Mouse (Mus musculus): ENCODE data around the gene Paqr5.

The Paqr5 gene

DNA sequence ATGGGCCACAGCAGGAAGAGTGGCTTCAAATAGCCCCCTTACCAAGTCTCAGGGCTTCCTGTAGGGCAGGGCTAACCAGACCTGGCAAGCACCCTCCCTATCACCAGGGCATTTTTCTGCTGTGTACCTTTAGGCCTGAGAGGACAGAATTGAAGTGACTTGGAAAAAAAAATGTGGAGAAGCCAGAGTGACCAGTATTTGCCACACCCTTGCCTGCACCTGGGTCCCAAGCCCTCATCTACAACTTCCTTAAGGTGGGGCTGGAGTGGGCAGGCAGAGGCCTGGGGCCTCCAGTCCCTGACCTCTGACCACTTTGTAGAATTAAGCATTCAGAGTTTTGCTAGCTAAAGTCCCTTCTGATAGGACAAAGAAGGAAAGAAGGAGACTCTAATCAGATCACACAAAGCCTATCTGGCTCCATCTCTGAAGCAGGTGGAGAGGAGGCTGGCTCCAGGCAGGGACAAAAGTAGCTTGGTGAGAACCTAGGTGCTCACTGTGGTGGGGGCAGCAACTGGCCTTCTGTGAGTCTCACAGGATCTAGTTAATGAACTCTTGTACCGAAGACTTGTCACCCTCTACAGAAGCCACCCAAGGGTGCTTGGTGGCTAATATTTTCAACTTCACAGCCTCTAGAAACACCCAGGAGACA lies 66.6 kb downstream of the Paqr5 start:
- Histone ChIP-seq H3K36me3 (ENCODE audit: control insufficient read depth, insufficient read depth, low read length, poor library complexity, severe bottlenecking) (no peaks in the 10 kb centered on the region), H3K27me3 (ENCODE audit: control insufficient read depth, insufficient read depth, low read length, poor library complexity, severe bottlenecking) (no peaks in the 10 kb centered on the region)
- no peak for DNase-seq (ENCODE audit: low read depth, low spot score)

DNA sequence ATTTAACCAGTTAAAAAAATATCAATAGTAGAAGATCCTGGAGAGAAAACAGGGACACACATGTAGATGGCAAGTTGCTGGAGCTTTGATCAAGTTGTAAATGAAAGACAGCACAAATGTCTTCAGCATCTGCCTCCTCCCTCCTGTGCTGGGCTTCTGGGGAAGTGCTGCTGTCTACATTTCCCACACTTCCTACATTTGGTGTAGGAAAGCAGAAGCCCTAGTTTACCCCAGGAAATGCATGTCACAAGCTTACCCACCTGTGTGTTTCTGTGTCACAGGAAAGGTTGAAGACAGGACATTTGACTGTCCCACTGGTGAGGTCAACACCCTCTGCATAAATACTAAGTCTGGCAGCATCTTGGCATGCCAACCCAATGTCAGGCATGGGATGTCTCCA lies 71.9 kb downstream of the Paqr5 start:
- Histone ChIP-seq H3K36me3 (ENCODE audit: control insufficient read depth, insufficient read depth, low read length, poor library complexity, severe bottlenecking) (no peaks in the 10 kb centered on the region), H3K27me3 (ENCODE audit: control insufficient read depth, insufficient read depth, low read length, poor library complexity, severe bottlenecking) (no peaks in the 10 kb centered on the region)
- no peak for DNase-seq (ENCODE audit: low read depth, low spot score)

- Histone ChIP-seq H3K36me3 (ENCODE audit: control insufficient read depth, insufficient read depth, low read length, poor library complexity, severe bottlenecking) (no peaks in the 10 kb centered on the region), H3K27me3 (ENCODE audit: control insufficient read depth, insufficient read depth, low read length, poor library complexity, severe bottlenecking) (no peaks in the 10 kb centered on the region)
- no peak for DNase-seq (ENCODE audit: low read depth, low spot score)
Observed at GRCm38 (mm10) chr9:61952241-61952640, 74.4 kb downstream of the Paqr5 start.

- H3K36me3 ChIP-seq (ENCODE audit: control insufficient read depth, insufficient read depth, low read length, poor library complexity, severe bottlenecking) = no peaks in the 10 kb centered on the region
- peak; percentile 93 for DNase-seq (ENCODE audit: low read depth, low spot score)
- no peaks in the 10 kb centered on the region for H3K27me3 ChIP-seq (ENCODE audit: control insufficient read depth, insufficient read depth, low read length, poor library complexity, severe bottlenecking)
Observed at GRCm38 (mm10) chr9:61947402-61948346, 79.0 kb downstream of the Paqr5 start.

- no peaks in the 10 kb centered on the region for H3K27me3 ChIP-seq (ENCODE audit: control insufficient read depth, insufficient read depth, low read length, poor library complexity, severe bottlenecking)
- peak; percentile 97 for DNase-seq (ENCODE audit: low read depth, low spot score)
- H3K36me3 ChIP-seq (ENCODE audit: control insufficient read depth, insufficient read depth, low read length, poor library complexity, severe bottlenecking) = no peaks in the 10 kb centered on the region
Observed at GRCm38 (mm10) chr9:61946623-61947401, 79.8 kb downstream of the Paqr5 start, which contains the start of gene Kif23. Gene Kif23, minus strand, starts transcription at chr9:61946774.

DNA sequence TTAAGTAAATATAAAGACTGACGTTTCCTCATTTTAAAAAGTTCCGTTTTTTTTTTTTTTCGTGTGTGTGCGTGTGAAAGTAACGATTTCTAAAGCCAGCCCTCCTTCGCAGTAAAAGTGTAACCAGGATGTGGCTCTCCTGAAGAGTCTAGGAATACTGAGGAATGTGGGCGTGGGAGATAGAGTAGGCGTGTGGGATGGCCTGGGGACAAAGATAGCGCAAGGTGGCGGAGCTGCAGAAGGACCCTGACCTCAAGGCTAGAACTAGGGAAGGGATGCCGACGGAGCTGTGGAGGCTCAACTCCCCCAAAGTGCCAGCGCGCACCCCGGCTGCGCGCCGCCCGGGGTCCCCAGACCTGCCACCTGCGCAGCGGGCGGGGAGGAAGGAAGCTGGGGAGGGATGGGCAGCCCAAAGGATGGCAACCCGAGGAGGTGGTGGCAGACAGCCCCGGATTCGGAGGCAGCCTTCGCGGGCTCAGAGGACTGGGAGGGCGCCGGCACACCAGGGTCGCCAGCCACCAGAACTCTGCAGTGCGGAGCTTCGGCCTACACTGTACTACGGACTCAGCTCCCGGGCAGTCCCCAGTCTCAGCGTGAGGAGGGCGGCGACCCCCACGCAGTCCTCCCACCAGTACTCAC lies 80.6 kb downstream of the Paqr5 start:
- H3K36me3 ChIP-seq (ENCODE audit: control insufficient read depth, insufficient read depth, low read length, poor library complexity, severe bottlenecking) = no peaks in the 10 kb centered on the region
- DNase-seq (ENCODE audit: low read depth, low spot score) = peak; percentile 50
- no peaks in the 10 kb centered on the region for H3K27me3 ChIP-seq (ENCODE audit: control insufficient read depth, insufficient read depth, low read length, poor library complexity, severe bottlenecking)

DNA sequence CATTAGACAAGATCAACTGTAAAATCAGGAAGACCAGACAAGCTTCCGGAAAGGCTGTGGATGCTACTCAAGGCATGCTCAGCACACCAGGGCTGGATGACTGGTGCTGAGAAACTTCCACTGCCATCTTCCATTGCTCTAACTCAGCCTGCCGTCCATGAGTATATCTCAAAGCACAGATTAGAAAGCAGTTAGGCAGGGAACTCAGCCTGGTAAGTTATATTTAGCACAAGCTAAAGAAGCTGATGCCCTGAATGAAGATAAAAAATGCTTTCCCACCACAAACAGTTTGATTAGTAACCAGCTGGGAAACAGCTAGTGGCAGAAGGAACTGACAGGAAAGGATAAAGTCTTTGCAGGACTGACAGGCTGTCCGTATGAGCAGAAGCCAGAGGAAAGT lies 85.6 kb downstream of the Paqr5 start:
- no peak for DNase-seq (ENCODE audit: low read depth, low spot score)
- no peaks in the 10 kb centered on the region for H3K27me3 ChIP-seq (ENCODE audit: control insufficient read depth, insufficient read depth, low read length, poor library complexity, severe bottlenecking)

DNA sequence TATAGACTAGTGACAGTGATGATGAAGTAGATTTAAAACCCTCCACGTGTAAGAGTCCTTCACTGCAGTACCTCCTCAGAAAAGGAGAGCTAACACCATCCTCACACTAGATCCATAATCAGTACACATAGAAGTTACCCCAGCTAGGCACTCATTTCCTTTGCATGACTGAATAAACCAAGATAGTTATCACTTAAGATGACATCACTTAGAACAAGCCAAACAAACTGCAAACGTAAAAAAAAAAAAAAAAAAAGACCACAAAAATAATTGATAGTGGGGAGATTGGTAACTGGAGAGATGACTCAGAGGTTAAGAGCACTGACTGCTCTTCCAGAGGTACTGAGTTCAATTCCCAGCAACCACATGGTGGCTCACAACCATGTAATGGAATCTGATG lies 93.3 kb downstream of the Paqr5 start:
- no peaks in the 10 kb centered on the region for H3K27me3 ChIP-seq (ENCODE audit: control insufficient read depth, insufficient read depth, low read length, poor library complexity, severe bottlenecking)
- no peak for DNase-seq (ENCODE audit: low read depth, low spot score)
- no peaks in the 10 kb centered on the region for H3K36me3 ChIP-seq (ENCODE audit: control insufficient read depth, insufficient read depth, low read length, poor library complexity, severe bottlenecking)

More for the DNA sequence above, 85.6 kb downstream of the Paqr5 start:
- no peaks in the 10 kb centered on the region for H3K36me3 ChIP-seq (ENCODE audit: control insufficient read depth, insufficient read depth, low read length, poor library complexity, severe bottlenecking)

DNA sequence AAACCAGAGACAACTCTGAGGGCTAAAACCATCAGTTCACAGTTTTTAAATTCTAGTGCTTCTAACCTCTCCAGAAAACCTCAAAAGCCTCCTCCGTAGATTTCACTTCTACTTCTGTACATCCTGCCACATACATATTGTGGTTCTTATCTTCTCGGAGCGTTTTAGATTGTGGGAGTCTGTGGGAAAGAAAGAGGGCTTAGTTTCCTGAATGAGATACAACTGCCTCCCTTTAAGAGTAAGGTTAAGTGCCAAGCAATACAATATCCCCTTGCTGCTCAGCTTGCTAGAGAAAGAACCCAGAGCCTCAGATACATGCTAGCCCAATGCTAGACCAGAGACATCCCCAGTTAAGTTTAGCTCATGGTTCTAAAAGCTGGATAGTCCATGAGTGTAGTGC lies 94.6 kb downstream of the Paqr5 start:
- H3K27me3 ChIP-seq (ENCODE audit: control insufficient read depth, insufficient read depth, low read length, poor library complexity, severe bottlenecking) = no peaks in the 10 kb centered on the region
- DNase-seq (ENCODE audit: low read depth, low spot score) = no peak
- no peaks in the 10 kb centered on the region for H3K36me3 ChIP-seq (ENCODE audit: control insufficient read depth, insufficient read depth, low read length, poor library complexity, severe bottlenecking)

- DNase-seq (ENCODE audit: low read depth, low spot score) = no peak
- no peaks in the 10 kb centered on the region for H3K27me3 ChIP-seq (ENCODE audit: control insufficient read depth, insufficient read depth, low read length, poor library complexity, severe bottlenecking)
- H3K36me3 ChIP-seq (ENCODE audit: control insufficient read depth, insufficient read depth, low read length, poor library complexity, severe bottlenecking) = no peaks in the 10 kb centered on the region
Observed at GRCm38 (mm10) chr9:61925086-61925660, 101.5 kb downstream of the Paqr5 start.

GRCm38 (mm10) chr9:61920331-61920730 lies 106.3 kb downstream of the Paqr5 start:
- Histone ChIP-seq H3K27me3 (ENCODE audit: control insufficient read depth, insufficient read depth, low read length, poor library complexity, severe bottlenecking) (no peaks in the 10 kb centered on the region), H3K36me3 (ENCODE audit: control insufficient read depth, insufficient read depth, low read length, poor library complexity, severe bottlenecking) (no peaks in the 10 kb centered on the region)
- DNase-seq (ENCODE audit: low read depth, low spot score) = no peak

DNA sequence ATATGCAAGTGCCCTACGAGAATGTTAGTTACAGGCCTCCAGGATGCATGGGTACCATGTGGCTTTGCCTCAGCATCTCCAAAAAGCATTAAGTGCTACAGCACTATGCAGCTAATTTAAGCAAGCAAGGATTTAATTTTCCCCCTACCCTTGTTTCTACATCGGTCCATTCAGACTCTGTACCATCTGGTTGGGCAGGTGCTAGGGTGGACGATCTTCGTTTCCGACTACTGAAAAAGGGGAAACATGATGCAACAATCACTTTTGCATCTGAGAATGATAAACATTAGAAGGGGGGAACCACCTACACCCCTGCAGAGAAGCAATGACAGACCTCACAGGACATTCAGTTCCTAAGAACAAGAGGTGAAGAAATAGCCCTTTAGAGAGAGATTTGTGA lies 107.2 kb downstream of the Paqr5 start:
- DNase-seq (ENCODE audit: low read depth, low spot score) = no peak
- H3K27me3 ChIP-seq (ENCODE audit: control insufficient read depth, insufficient read depth, low read length, poor library complexity, severe bottlenecking) = no peaks in the 10 kb centered on the region
- no peaks in the 10 kb centered on the region for H3K36me3 ChIP-seq (ENCODE audit: control insufficient read depth, insufficient read depth, low read length, poor library complexity, severe bottlenecking)

DNA sequence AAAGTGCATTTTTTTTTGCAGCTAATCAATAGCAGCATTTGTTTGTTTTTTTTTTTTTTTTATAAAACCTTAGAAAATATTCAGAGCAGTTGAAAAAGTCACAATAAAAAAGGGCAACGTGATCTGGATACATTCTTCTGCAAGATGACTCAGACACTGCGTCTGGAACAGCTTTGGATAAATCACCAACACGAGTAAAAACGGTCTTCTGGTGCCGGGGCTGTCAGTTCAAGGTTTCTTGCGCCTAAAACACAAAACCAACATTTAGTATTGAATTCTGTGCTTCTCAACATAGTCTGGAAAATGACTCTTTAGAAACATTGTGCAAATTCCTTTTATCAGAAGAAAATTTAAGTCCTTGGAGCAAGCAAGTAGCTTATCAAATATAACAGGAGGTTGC lies 109.2 kb downstream of the Paqr5 start:
- no peak for DNase-seq (ENCODE audit: low read depth, low spot score)
- no peaks in the 10 kb centered on the region for H3K27me3 ChIP-seq (ENCODE audit: control insufficient read depth, insufficient read depth, low read length, poor library complexity, severe bottlenecking)

GRCm38 (mm10) chr9:61916986-61917385 lies 109.7 kb downstream of the Paqr5 start:
- no peaks in the 10 kb centered on the region for H3K27me3 ChIP-seq (ENCODE audit: control insufficient read depth, insufficient read depth, low read length, poor library complexity, severe bottlenecking)
- H3K36me3 ChIP-seq (ENCODE audit: control insufficient read depth, insufficient read depth, low read length, poor library complexity, severe bottlenecking) = peaks cover 2% of the 10 kb centered on the region
- no peak for DNase-seq (ENCODE audit: low read depth, low spot score)

More for the DNA sequence above, 109.2 kb downstream of the Paqr5 start:
- no peaks in the 10 kb centered on the region; the same call in none of the 2 replicates for H3K36me3 ChIP-seq (ENCODE audit: control insufficient read depth, insufficient read depth, low read length, poor library complexity, severe bottlenecking)

Measured in splenic B cell, adult 2 months (primary cell).